Mouse (Mus musculus): ENCODE results near the gene Gramd1b. TPM values are rescaled to one million over a fixed set of nuclear protein-coding genes. Genes with fewer than 3 reads are reported as not detected.

The Gramd1b gene
- total RNA-seq, 2 experiments from 2014 or later = 6.6 to 8.8 TPM

GRCm38 (mm10) chr9:40324232-40324792 is 206.9 kb downstream of the Gramd1b start:
- intact Hi-C loops (cut with DNase I) = no loop called here
- no peak for DNase-seq

- intact Hi-C loops (cut with DNase I) = no loop called here
- no peak for DNase-seq
These were observed 207.4 kb downstream of the Gramd1b start for GRCm38 (mm10) chr9:40323773-40324172.

- intact Hi-C loops (cut with DNase I) = no loop called here
- DNase-seq = no peak
These were observed 208.0 kb downstream of the Gramd1b start for GRCm38 (mm10) chr9:40323171-40323570.

DNA sequence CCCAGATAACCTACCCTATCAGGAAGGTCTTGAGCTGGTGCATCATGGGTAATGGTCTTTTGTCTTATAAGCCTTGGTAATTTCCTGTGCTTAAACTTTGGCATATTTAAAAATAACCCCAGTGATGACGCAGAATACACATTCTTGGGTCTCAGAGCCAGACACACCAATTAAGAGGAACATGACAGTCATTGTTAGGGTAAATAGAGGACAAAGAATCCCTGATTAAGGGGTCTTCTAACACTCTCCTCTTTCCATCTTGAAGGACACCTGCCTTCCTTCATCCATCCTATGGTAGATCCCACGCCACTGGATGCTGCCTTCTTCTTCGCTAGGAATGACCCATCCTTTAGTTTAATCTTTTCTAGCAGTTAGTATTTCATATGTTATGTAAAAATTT is 208.8 kb downstream of the Gramd1b start:
- no peak for DNase-seq
- intact Hi-C loops (cut with DNase I) = no loop called here

GRCm38 (mm10) chr9:40321668-40322003 is 209.5 kb downstream of the Gramd1b start:
- intact Hi-C loops (cut with DNase I) = no loop called here
- no peak for DNase-seq

DNA sequence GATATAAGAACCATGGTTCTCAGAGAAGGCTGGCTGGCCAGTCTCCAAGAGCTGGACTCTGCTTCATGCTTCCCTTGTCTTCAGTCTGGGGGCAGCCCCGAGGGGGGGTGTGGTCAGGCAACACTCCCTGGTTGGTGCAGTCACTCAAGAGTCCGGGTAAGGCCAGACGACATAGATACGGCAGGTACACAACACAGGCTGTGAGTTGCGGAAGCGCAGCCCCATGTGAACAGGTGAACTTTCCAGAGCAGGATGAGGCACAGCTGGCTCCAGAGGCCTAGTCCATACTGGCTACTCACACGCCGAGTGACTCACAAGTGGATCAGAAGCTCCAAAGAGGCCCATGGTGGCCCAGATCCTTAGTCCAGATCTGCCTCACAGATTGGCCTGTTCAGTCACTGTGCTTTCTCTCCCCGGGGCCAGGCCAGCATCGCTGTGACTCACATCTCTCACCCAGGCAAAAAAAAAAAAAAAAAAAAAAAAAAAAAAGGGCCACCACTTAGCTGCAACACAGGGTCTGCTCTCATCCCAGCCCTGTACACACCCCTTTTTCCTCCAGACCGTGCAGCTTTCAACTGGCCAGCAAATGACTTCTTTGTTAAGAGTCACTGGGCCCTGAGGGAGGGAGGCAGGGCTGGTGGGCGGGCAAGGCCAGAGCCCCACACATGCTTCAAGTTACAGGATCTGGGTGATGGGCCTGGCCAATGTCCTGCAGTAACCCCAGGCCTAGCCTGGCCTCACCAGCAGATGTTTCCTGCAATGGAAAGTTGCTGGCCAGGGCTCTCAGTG is 210.1 kb downstream of the Gramd1b start:
- intact Hi-C loops (cut with DNase I) = no loop called here
- DNase-seq = peak; percentile 80 to 84

DNA sequence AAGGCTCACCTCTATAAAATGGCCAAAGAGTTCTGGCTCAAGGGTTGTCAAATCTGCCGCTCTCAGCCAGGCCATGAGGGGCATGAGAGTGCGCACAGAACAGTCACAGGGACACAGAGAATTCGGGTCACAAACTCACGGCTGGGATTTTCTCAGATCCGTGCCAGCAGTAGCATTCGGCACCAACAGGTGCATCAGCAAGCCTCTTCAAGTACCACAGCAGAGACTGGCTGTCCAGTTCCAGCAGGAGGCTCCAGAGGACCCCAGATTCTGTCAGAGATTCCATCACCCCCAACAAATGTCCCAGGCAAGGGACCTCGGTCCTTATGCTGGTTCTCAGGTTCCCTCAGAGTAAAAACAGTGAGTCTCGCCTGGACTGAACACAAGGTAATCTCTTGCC is 210.8 kb downstream of the Gramd1b start:
- no peak for DNase-seq
- intact Hi-C loops (cut with DNase I) = no loop called here

- DNase-seq = no peak
- intact Hi-C loops (cut with DNase I) = no loop called here
These were observed 212.4 kb downstream of the Gramd1b start for GRCm38 (mm10) chr9:40318771-40319170.

DNA sequence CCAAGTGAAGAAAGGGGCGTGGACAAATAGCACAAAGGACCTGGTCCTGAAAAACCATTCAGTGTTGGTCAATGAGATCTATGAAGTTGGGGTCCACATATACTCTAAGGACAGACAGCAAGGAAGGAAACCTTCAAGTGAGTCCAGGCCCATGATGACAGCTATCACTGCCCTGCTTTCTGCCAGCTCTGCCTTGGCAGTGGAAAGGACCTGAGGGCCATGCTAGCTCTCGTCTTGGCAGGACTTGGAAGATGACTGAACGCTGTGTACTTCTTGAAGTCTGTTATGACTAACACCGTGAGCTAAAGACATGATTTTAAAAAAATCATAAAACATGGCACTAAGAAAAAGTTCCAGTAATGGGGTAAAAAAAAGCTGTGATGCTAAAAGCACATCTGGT is 213.4 kb downstream of the Gramd1b start:
- intact Hi-C loops (cut with DNase I) = no loop called here
- DNase-seq = no peak

DNA sequence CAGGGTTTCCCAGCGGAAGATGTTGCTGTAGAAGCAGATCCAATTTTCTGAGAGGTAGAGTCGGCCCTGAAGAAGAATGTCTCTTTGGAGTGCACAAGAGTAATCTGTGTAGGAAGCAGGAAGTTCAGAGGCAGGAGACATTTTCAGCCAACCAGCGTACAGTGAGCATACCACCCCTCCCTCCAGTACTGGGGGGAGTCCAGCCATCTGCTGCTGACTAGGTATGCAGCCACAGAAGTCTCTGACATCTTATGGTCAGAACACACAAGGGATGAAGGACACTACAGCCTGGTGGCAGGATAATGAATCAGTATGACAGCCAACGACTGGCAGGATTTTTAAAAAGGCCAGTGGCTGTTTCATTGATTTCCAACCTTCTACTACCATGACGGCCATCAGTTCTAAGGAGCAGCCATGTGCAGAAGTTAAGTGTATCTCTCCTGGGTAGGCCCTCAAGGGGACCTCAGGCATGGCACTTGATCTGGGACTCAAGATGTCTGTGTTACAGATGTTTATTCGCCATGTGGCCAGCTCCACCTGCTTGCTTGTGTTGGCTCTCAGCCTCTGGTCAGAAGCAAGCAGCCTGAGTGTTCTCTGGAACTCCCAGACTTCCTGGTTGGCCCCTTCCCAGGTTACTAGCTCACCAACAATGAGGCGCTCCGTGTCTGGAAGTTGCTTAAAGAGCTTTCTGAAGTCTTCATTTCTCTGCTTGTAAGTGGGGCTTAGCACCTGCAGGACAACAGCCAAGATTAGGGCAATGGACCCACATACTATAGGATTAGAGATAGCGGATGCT is 214.1 kb downstream of the Gramd1b start:
- DNase-seq = no peak
- intact Hi-C loops (cut with DNase I) = no loop called here

DNA sequence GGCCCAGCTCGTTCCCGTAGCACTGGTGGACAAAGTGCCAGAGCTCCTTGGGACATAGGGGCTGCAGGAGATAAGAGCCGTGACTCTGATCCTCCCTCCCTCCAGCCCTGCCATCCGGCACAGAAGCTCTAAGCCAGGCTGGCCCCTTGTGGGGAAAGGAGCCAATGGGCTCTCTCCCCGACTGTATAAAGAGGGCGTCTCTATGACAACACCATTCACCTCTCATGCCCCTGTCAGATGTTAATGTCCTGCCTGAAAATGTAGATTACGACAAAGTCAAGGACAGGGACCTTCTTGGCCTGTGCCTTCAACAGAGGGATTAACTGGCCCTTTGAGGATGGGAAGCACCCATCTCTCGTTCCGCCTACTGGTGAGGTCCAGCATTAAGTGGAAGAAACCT is 219.4 kb downstream of the Gramd1b start:
- intact Hi-C loops (cut with DNase I) = no loop called here
- DNase-seq = no peak

- intact Hi-C loops (cut with DNase I) = no loop called here
- DNase-seq = no peak
These were observed 221.3 kb downstream of the Gramd1b start for GRCm38 (mm10) chr9:40309876-40310275.

DNA sequence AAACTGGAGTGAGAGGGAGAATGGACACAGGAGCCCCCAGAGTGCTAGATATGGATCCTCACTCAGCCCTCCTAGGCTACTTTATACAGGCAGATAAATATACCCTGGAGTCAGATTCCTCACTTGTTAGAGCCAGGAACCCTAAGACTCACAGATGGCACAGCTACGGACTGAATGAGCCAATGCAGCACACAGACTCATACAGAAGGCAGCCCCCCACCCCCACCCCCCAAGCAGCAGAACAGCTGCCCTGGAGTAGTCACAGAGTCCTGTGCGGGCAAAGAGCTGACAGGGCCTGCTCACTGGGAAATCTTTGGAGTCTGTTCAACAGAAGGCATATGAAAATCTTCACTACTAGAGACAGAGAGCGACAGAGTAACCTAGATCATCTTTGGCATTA is 223.9 kb downstream of the Gramd1b start:
- intact Hi-C loops (cut with DNase I) = no loop called here
- DNase-seq = no peak

GRCm38 (mm10) chr9:40304243-40304642 is 226.9 kb downstream of the Gramd1b start:
- no peak for DNase-seq
- intact Hi-C loops (cut with DNase I) = no loop called here

DNA sequence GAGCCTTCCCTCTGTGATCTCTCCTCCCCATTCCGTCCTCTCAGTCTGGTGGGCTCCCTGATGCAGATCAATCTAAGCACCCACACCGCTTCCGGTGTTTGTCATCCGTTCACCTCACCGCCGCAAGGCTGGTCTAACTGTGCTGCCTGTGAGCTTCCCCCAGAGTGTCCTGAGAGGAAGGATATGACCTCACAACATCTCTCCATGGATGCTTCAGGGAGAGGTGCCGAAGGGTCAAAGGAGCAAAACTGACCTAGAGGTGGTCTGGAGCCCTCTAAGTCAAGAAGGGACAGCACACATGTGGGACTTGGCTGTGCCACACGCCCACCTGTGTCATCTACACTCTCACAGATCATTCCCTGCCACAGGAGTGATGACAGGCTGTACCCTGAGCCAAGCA is 228.8 kb downstream of the Gramd1b start:
- intact Hi-C loops (cut with DNase I) = no loop called here
- DNase-seq = no peak

- no peak for DNase-seq
- intact Hi-C loops (cut with DNase I) = no loop called here
These were observed 229.7 kb downstream of the Gramd1b start for GRCm38 (mm10) chr9:40301475-40301874.

- no peak for DNase-seq
These were observed 230.9 kb downstream of the Gramd1b start for GRCm38 (mm10) chr9:40300018-40300989.

DNA sequence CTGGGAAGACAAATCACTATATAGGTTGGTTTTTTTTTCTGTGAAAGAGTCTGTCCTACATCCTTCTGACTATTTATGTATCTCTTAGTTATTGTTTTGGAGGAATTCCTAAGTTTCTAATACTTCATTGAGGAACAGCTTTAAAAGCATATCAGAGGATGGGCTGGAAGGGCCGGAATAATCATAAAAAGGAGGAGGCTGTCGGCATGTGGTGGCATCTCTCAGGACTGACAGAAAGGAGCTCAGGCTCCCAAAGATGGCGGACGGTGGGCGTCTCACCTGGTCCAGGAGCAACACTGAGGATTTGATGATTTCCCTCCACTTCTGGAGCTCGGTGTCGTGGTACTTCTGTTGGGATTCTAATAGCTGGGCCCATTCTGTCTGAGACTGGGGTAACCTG is 231.9 kb downstream of the Gramd1b start:
- no peak for DNase-seq
- intact Hi-C loops (cut with DNase I) = no loop called here

More at GRCm38 (mm10) chr9:40300018-40300989, 230.9 kb downstream of the Gramd1b start:
- intact Hi-C loops (cut with DNase I) = no loop called here

- intact Hi-C loops (cut with DNase I) = no loop called here
- no peak for DNase-seq
These were observed 233.2 kb downstream of the Gramd1b start for GRCm38 (mm10) chr9:40297969-40298368.

- DNase-seq = no peak
- intact Hi-C loops (cut with DNase I) = no loop called here
These were observed 234.9 kb downstream of the Gramd1b start for GRCm38 (mm10) chr9:40296251-40296650.

DNA sequence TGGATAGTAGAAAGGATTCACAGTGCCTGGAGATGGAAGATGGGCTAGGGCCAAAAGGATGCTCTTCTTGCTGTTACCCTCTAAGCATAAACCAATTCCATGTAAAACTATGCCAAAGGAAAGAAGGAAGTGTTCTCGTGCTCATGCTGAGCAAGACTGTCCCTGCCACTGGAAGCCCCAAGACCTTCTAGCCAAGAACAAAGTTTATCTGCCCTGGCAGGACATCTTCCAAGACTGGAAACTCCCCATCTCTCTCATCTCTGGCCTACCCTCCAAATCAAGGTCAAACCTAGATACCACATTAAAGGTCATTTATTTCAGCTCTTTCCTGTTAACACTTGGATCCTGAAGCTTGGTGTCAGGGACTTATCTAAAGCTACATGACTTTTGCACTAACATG is 236.3 kb downstream of the Gramd1b start:
- DNase-seq = no peak
- intact Hi-C loops (cut with DNase I) = no loop called here

Data from gastrocnemius, postnatal 36 days (tissue).